Mouse (Mus musculus) E14TG2a.4 (cell line): ENCODE results near the gene Chd2.

Experiments
- CTCF ChIP-seq: conservative IDR thresholded peaks from 2 replicates; pipeline ENCODE4 v1.5.1; 2014; ENCODE audit warnings: low read length
- NANOG ChIP-seq: IDR thresholded peaks from 2 replicates; pipeline ENCODE4 v1.6.1; 2014; ENCODE audit warnings: borderline replicate concordance, low read length, mixed read lengths

GRCm38 (mm10) chr7:73551370-73551769 lies 9.7 kb upstream of the Chd2 start:
- TF ChIP-seq CTCF (no peak), NANOG (no peak)
